Mouse (Mus musculus): Measurements from ENCODE around the gene Lrrc75a. TPM values are rescaled to one million over a fixed set of nuclear protein-coding genes. Genes with fewer than 3 reads are reported as not detected.
A peak's percentile ranks its signal among the peaks of the same experiment; 100 is the strongest.

Lrrc75a gene
- polyA plus RNA-seq, 1 experiment from 2014 or later: 15.9 TPM

- ATAC-seq (ENCODE audit: low FRiP score, low read depth): no peak
- 88% methylated on average over 10 of the region's 10 CpGs for WGBS
- Histone ChIP-seq H3K4me1 (peaks cover 35% of the 10 kb centered on the region), H3K9ac (no peak overlapping the region), H3K36me3 (no peaks in the 10 kb centered on the region), H3K27ac (no peak overlapping the region), H3K9me3 (no peaks in the 10 kb centered on the region), H3K4me2 (replicated peaks) (no peak overlapping the region), H3K4me3 (no peak overlapping the region), H3K27me3 (replicated peaks) (no peaks in the 10 kb centered on the region)
These were observed 4.5 kb downstream of the Lrrc75a start for GRCm38 (mm10) chr11:62643681-62644363.

GRCm38 (mm10) chr11:62643011-62643631 is 5.2 kb downstream of the Lrrc75a start:
- H3K4me3 ChIP-seq: no peak overlapping the region
- H3K4me1 ChIP-seq: peaks cover 35% of the 10 kb centered on the region
- 83% methylated on average over 8 of the region's 8 CpGs for WGBS
- H3K27me3 ChIP-seq (replicated peaks): no peaks in the 10 kb centered on the region
- H3K9me3 ChIP-seq: no peaks in the 10 kb centered on the region
- H3K27ac ChIP-seq: no peak overlapping the region
- H3K9ac ChIP-seq: no peak overlapping the region
- ATAC-seq (ENCODE audit: low FRiP score, low read depth): no peak
- H3K4me2 ChIP-seq (replicated peaks): no peak overlapping the region
- H3K36me3 ChIP-seq: no peaks in the 10 kb centered on the region

- Histone ChIP-seq H3K9ac (no peak overlapping the region), H3K27ac (no peak overlapping the region), H3K36me3 (no peaks in the 10 kb centered on the region), H3K4me1 (peaks cover 27% of the 10 kb centered on the region), H3K27me3 (replicated peaks) (no peaks in the 10 kb centered on the region), H3K4me2 (replicated peaks) (no peak overlapping the region), H3K9me3 (no peaks in the 10 kb centered on the region), H3K4me3 (no peak overlapping the region)
- no peak for ATAC-seq (ENCODE audit: low FRiP score, low read depth)
- 68% methylated on average over 11 of the region's 11 CpGs for WGBS
These were observed 6.1 kb downstream of the Lrrc75a start for GRCm38 (mm10) chr11:62642023-62642844.

GRCm38 (mm10) chr11:62640378-62640777 is 7.9 kb downstream of the Lrrc75a start:
- Histone ChIP-seq H3K4me3 (no peak overlapping the region), H3K9ac (no peak overlapping the region), H3K27me3 (replicated peaks) (no peaks in the 10 kb centered on the region), H3K4me1 (peaks cover 10% of the 10 kb centered on the region), H3K27ac (no peak overlapping the region), H3K4me2 (replicated peaks) (no peak overlapping the region), H3K36me3 (no peaks in the 10 kb centered on the region), H3K9me3 (no peaks in the 10 kb centered on the region)
- ATAC-seq (ENCODE audit: low FRiP score, low read depth): no peak
- 77% methylated on average over 3 of the region's 3 CpGs for WGBS

- Histone ChIP-seq H3K36me3 (no peaks in the 10 kb centered on the region), H3K27ac (no peak overlapping the region), H3K4me1 (0 out of 2 replicates have a peak, but pooled peaks cover 2% of the 10 kb centered on the region), H3K4me2 (replicated peaks) (no peak overlapping the region), H3K27me3 (replicated peaks) (no peaks in the 10 kb centered on the region), H3K9ac (no peak overlapping the region), H3K9me3 (no peaks in the 10 kb centered on the region), H3K4me3 (no peak overlapping the region)
- ATAC-seq (ENCODE audit: low FRiP score, low read depth): no peak
- WGBS: 95% methylated on average over 4 of the region's 4 CpGs
These were observed 9.9 kb downstream of the Lrrc75a start for GRCm38 (mm10) chr11:62638402-62638801.

- no peaks in the 10 kb centered on the region for H3K27me3 ChIP-seq (replicated peaks)
- no peaks in the 10 kb centered on the region for H3K9me3 ChIP-seq
- 88% methylated on average over 6 of the region's 6 CpGs for WGBS
- no peak overlapping the region for H3K4me2 ChIP-seq (replicated peaks)
- H3K27ac ChIP-seq: no peak overlapping the region
- ATAC-seq (ENCODE audit: low FRiP score, low read depth): no peak
- no peaks in the 10 kb centered on the region for H3K4me1 ChIP-seq
- no peaks in the 10 kb centered on the region for H3K36me3 ChIP-seq
- H3K4me3 ChIP-seq: no peak overlapping the region
- H3K9ac ChIP-seq: no peak overlapping the region
These were observed 10.5 kb downstream of the Lrrc75a start for GRCm38 (mm10) chr11:62637806-62638205.

- H3K36me3 ChIP-seq: no peaks in the 10 kb centered on the region
- no peak overlapping the region for H3K27ac ChIP-seq
- H3K9ac ChIP-seq: no peak overlapping the region
- ATAC-seq (ENCODE audit: low FRiP score, low read depth): no peak
- no peak overlapping the region for H3K4me2 ChIP-seq (replicated peaks)
- no peak overlapping the region for H3K4me3 ChIP-seq
- H3K9me3 ChIP-seq: no peaks in the 10 kb centered on the region
- no peaks in the 10 kb centered on the region for H3K4me1 ChIP-seq
- no peaks in the 10 kb centered on the region for H3K27me3 ChIP-seq (replicated peaks)
- WGBS: 91% methylated on average over 5 of the region's 5 CpGs
These were observed 10.9 kb downstream of the Lrrc75a start for GRCm38 (mm10) chr11:62637401-62637800.

GRCm38 (mm10) chr11:62636840-62637221 is 11.5 kb downstream of the Lrrc75a start:
- no peaks in the 10 kb centered on the region for H3K27me3 ChIP-seq (replicated peaks)
- H3K9me3 ChIP-seq: no peaks in the 10 kb centered on the region
- no peak overlapping the region for H3K4me3 ChIP-seq
- WGBS: 91% methylated on average over 3 of the region's 3 CpGs
- no peak overlapping the region for H3K4me2 ChIP-seq (replicated peaks)
- no peak overlapping the region for H3K9ac ChIP-seq
- no peaks in the 10 kb centered on the region for H3K4me1 ChIP-seq
- no peaks in the 10 kb centered on the region for H3K36me3 ChIP-seq
- no peak for ATAC-seq (ENCODE audit: low FRiP score, low read depth)
- no peak overlapping the region for H3K27ac ChIP-seq

- Histone ChIP-seq H3K27me3 (replicated peaks) (no peaks in the 10 kb centered on the region), H3K9me3 (no peaks in the 10 kb centered on the region), H3K36me3 (no peaks in the 10 kb centered on the region), H3K9ac (no peak overlapping the region), H3K27ac (no peak overlapping the region), H3K4me3 (no peak overlapping the region), H3K4me2 (replicated peaks) (no peak overlapping the region), H3K4me1 (peaks cover 4% of the 10 kb centered on the region)
- ATAC-seq (ENCODE audit: low FRiP score, low read depth): no peak
- 75% methylated on average over 11 of the region's 11 CpGs for WGBS
These were observed 12.1 kb downstream of the Lrrc75a start for GRCm38 (mm10) chr11:62636105-62636839.

- 85% methylated on average over 3 of the region's 3 CpGs for WGBS
These were observed 12.9 kb downstream of the Lrrc75a start for GRCm38 (mm10) chr11:62635406-62635805.

GRCm38 (mm10) chr11:62631138-62631537 is 17.2 kb downstream of the Lrrc75a start:
- peak overlapping the region; percentile 49; the same call in 1 of the 2 replicates for H3K4me2 ChIP-seq (replicated peaks)
- no peaks in the 10 kb centered on the region for H3K36me3 ChIP-seq
- WGBS: 26% methylated on average over 4 of the region's 4 CpGs
- no peaks in the 10 kb centered on the region for H3K27me3 ChIP-seq (replicated peaks)
- no peaks in the 10 kb centered on the region for H3K9me3 ChIP-seq
- peaks cover 37% of the 10 kb centered on the region for H3K4me1 ChIP-seq
- ATAC-seq (ENCODE audit: low FRiP score, low read depth): no peak
- no peak overlapping the region for H3K4me3 ChIP-seq
- H3K9ac ChIP-seq: no peak overlapping the region
- no peak overlapping the region for H3K27ac ChIP-seq

More at GRCm38 (mm10) chr11:62635406-62635805, 12.9 kb downstream of the Lrrc75a start:
- Histone ChIP-seq H3K4me3 (no peak overlapping the region), H3K27me3 (replicated peaks) (no peaks in the 10 kb centered on the region), H3K4me1 (peaks cover 13% of the 10 kb centered on the region), H3K9ac (no peak overlapping the region), H3K36me3 (no peaks in the 10 kb centered on the region), H3K27ac (no peak overlapping the region), H3K4me2 (replicated peaks) (no peak overlapping the region), H3K9me3 (no peaks in the 10 kb centered on the region)
- no peak for ATAC-seq (ENCODE audit: low FRiP score, low read depth)
